Mouse (Mus musculus) megakaryocyte, embryonic 14.5 days (primary cell): ENCODE measurements around the gene Gemin7.

ENCODE experiments used
- FLI1 ChIP-seq: IDR thresholded peaks from 2 replicates; pipeline ENCODE4 v1.6.1; 2012; ENCODE audit warnings: low read length, inconsistent platforms, mixed read lengths
- GATA1 ChIP-seq: IDR thresholded peaks from 3 replicates; pipeline ENCODE4 v1.6.1; 2012; ENCODE audit warnings: mixed read lengths, low read length, inconsistent platforms, borderline replicate concordance

GRCm38 (mm10) chr7:19589207-19589606, 11.8 kb upstream of the Gemin7 start:
- TF ChIP-seq GATA1 (no peak), FLI1 (no peak)
